Mouse (Mus musculus) cerebellum, adult 18-20 months (tissue): ENCODE measurements around the gene Slc26a8.
A peak's percentile ranks its signal among the peaks of the same experiment; 100 is the strongest.

Source experiments
- DNase-seq, 2 experiments: peaks; one replicate each; pipeline ENCODE4 v3.0.0; 2021

The Slc26a8 gene

GRCm38 (mm10) chr17:28698245-28698644 lies 8.2 kb upstream of the Slc26a8 start:
- DNase-seq, result peak; percentile 42 to 57

GRCm38 (mm10) chr17:28697290-28698195 lies 7.5 kb upstream of the Slc26a8 start:
- DNase-seq, result peak; percentile 37 to 43

GRCm38 (mm10) chr17:28696641-28697040 lies 6.6 kb upstream of the Slc26a8 start:
- DNase-seq, result no peak

- no peak for DNase-seq
Observed at GRCm38 (mm10) chr17:28694832-28695231, 4.8 kb upstream of the Slc26a8 start.

GRCm38 (mm10) chr17:28694078-28694477 lies 4.0 kb upstream of the Slc26a8 start:
- DNase-seq, result no peak

GRCm38 (mm10) chr17:28693086-28693485 lies 3.1 kb upstream of the Slc26a8 start:
- no peak for DNase-seq

GRCm38 (mm10) chr17:28692341-28692710 lies 2.3 kb upstream of the Slc26a8 start:
- DNase-seq, result peak; percentile 59 to 61

- peak; percentile 61 to 69 for DNase-seq
Observed at GRCm38 (mm10) chr17:28691687-28692340, 1.8 kb upstream of the Slc26a8 start.

GRCm38 (mm10) chr17:28690776-28691686 lies 998 bp upstream of the Slc26a8 start, which contains the start of gene Mapk14:
Mapk14 (plus strand) TSS chr17:28691329.
- peak; percentile 98 to 99 for DNase-seq

- no peak for DNase-seq
Observed at GRCm38 (mm10) chr17:28687354-28687753, 2.7 kb downstream of the Slc26a8 start.

GRCm38 (mm10) chr17:28684631-28685030 lies 5.4 kb downstream of the Slc26a8 start:
- DNase-seq, result no peak

- DNase-seq, result no peak
Observed at GRCm38 (mm10) chr17:28683601-28684000, 6.4 kb downstream of the Slc26a8 start.

- no peak for DNase-seq
Observed at GRCm38 (mm10) chr17:28682311-28683084, 7.5 kb downstream of the Slc26a8 start.

GRCm38 (mm10) chr17:28659564-28659963 lies 30.5 kb downstream of the Slc26a8 start:
- DNase-seq, result no peak

GRCm38 (mm10) chr17:28657936-28658335 lies 32.1 kb downstream of the Slc26a8 start:
- no peak for DNase-seq

GRCm38 (mm10) chr17:28650268-28650667 lies 39.8 kb downstream of the Slc26a8 start:
- no peak for DNase-seq

- peak; percentile 33 to 35 for DNase-seq
Observed at GRCm38 (mm10) chr17:28648607-28649370, 41.2 kb downstream of the Slc26a8 start.

- no peak for DNase-seq
Observed at GRCm38 (mm10) chr17:28646221-28646620, 43.8 kb downstream of the Slc26a8 start.

- no peak for DNase-seq
Observed at GRCm38 (mm10) chr17:28644112-28644511, 45.9 kb downstream of the Slc26a8 start.

GRCm38 (mm10) chr17:28643697-28644096 lies 46.3 kb downstream of the Slc26a8 start:
- no peak for DNase-seq

- no peak for DNase-seq
Observed at GRCm38 (mm10) chr17:28640113-28640512, 49.9 kb downstream of the Slc26a8 start.
